Mouse (Mus musculus): ENCODE measurements around the gene Slc6a4. TPM values are rescaled to one million over a fixed set of nuclear protein-coding genes. Genes with fewer than 3 reads are reported as not detected.
A peak's percentile ranks its signal among the peaks of the same experiment; 100 is the strongest.
"Not testable (repeated sequence)": the region's sequence is repeated elsewhere in the genome, so short reads cannot be mapped to it uniquely, and the experiment has no call there.

The Slc6a4 gene
- polyA plus RNA-seq, 1 experiment from 2014 or later, result 14.0 TPM

GRCm38 (mm10) chr11:77041891-77042290 lies 43.5 kb downstream of the Slc6a4 start:
- 83% methylated on average over 4 of the region's 4 CpGs for WGBS
- Histone ChIP-seq H3K4me1 (ENCODE audit: control insufficient read depth, insufficient read depth, low read depth, low read length) (no peaks in the 10 kb centered on the region), H3K36me3 (ENCODE audit: control insufficient read depth, insufficient read depth, low read length) (peaks cover 14% of the 10 kb centered on the region), H3K4me2 (ENCODE audit: low read length) (no peak overlapping the region), H3K27me3 (replicated peaks; ENCODE audit: control insufficient read depth, insufficient read depth, low read length) (no peaks in the 10 kb centered on the region), H3K4me3 (ENCODE audit: low read length) (no peak overlapping the region), H3K27ac (ENCODE audit: low read depth, low read length) (no peak overlapping the region), H3K9ac (ENCODE audit: low read depth, low read length) (no peak overlapping the region), H3K9me3 (ENCODE audit: control insufficient read depth, low read length) (no peaks in the 10 kb centered on the region)
- ATAC-seq, result no peak

GRCm38 (mm10) chr11:77042816-77043215 lies 44.4 kb downstream of the Slc6a4 start:
- Histone ChIP-seq H3K27me3 (replicated peaks; ENCODE audit: control insufficient read depth, insufficient read depth, low read length) (no peaks in the 10 kb centered on the region), H3K4me3 (ENCODE audit: low read length) (no peak overlapping the region), H3K36me3 (ENCODE audit: control insufficient read depth, insufficient read depth, low read length) (peaks cover 14% of the 10 kb centered on the region), H3K9me3 (ENCODE audit: control insufficient read depth, low read length) (no peaks in the 10 kb centered on the region), H3K9ac (ENCODE audit: low read depth, low read length) (no peak overlapping the region), H3K27ac (ENCODE audit: low read depth, low read length) (no peak overlapping the region), H3K4me1 (ENCODE audit: control insufficient read depth, insufficient read depth, low read depth, low read length) (no peaks in the 10 kb centered on the region), H3K4me2 (ENCODE audit: low read length) (no peak overlapping the region)
- no peak for ATAC-seq
- WGBS, result 64% methylated on average over 2 of the region's 2 CpGs

- 43% methylated on average over 5 of the region's 5 CpGs for WGBS
- Histone ChIP-seq H3K27ac (ENCODE audit: low read depth, low read length) (no peak overlapping the region), H3K9ac (ENCODE audit: low read depth, low read length) (no peak overlapping the region), H3K4me3 (ENCODE audit: low read length) (no peak overlapping the region), H3K9me3 (ENCODE audit: control insufficient read depth, low read length) (no peaks in the 10 kb centered on the region), H3K4me1 (ENCODE audit: control insufficient read depth, insufficient read depth, low read depth, low read length) (no peaks in the 10 kb centered on the region), H3K36me3 (ENCODE audit: control insufficient read depth, insufficient read depth, low read length) (no peaks in the 10 kb centered on the region), H3K27me3 (replicated peaks; ENCODE audit: control insufficient read depth, insufficient read depth, low read length) (no peaks in the 10 kb centered on the region), H3K4me2 (ENCODE audit: low read length) (no peak overlapping the region)
- no peak for ATAC-seq
These were observed 63.5 kb downstream of the Slc6a4 start for GRCm38 (mm10) chr11:77061951-77062350.

- Histone ChIP-seq H3K36me3 (ENCODE audit: control insufficient read depth, insufficient read depth, low read length) (no peaks in the 10 kb centered on the region), H3K9ac (ENCODE audit: low read depth, low read length) (no peak overlapping the region), H3K4me3 (ENCODE audit: low read length) (no peak overlapping the region), H3K4me2 (ENCODE audit: low read length) (no peak overlapping the region), H3K9me3 (ENCODE audit: control insufficient read depth, low read length) (no peaks in the 10 kb centered on the region), H3K27me3 (replicated peaks; ENCODE audit: control insufficient read depth, insufficient read depth, low read length) (no peaks in the 10 kb centered on the region), H3K27ac (ENCODE audit: low read depth, low read length) (no peak overlapping the region), H3K4me1 (ENCODE audit: control insufficient read depth, insufficient read depth, low read depth, low read length) (no peaks in the 10 kb centered on the region)
- no peak for ATAC-seq
- WGBS, result 88% methylated on average over 2 of the region's 2 CpGs
These were observed 65.0 kb downstream of the Slc6a4 start for GRCm38 (mm10) chr11:77063406-77063805.

GRCm38 (mm10) chr11:77068825-77069224 lies 70.4 kb downstream of the Slc6a4 start:
- no peak for ATAC-seq
- Histone ChIP-seq H3K4me1 (ENCODE audit: control insufficient read depth, insufficient read depth, low read depth, low read length) (no peaks in the 10 kb centered on the region), H3K9me3 (ENCODE audit: control insufficient read depth, low read length) (no peaks in the 10 kb centered on the region), H3K27ac (ENCODE audit: low read depth, low read length) (no peak overlapping the region), H3K4me3 (ENCODE audit: low read length) (no peak overlapping the region), H3K27me3 (replicated peaks; ENCODE audit: control insufficient read depth, insufficient read depth, low read length) (no peaks in the 10 kb centered on the region), H3K9ac (ENCODE audit: low read depth, low read length) (no peak overlapping the region), H3K4me2 (ENCODE audit: low read length) (no peak overlapping the region), H3K36me3 (ENCODE audit: control insufficient read depth, insufficient read depth, low read length) (no peaks in the 10 kb centered on the region)
- WGBS, result 95% methylated on average over 4 of the region's 4 CpGs

GRCm38 (mm10) chr11:77070721-77071120 lies 72.3 kb downstream of the Slc6a4 start:
- Histone ChIP-seq H3K9me3 (ENCODE audit: control insufficient read depth, low read length) (no peaks in the 10 kb centered on the region), H3K4me2 (ENCODE audit: low read length) (no peak overlapping the region), H3K27ac (ENCODE audit: low read depth, low read length) (no peak overlapping the region), H3K4me3 (ENCODE audit: low read length) (no peak overlapping the region), H3K36me3 (ENCODE audit: control insufficient read depth, insufficient read depth, low read length) (peaks cover 1% of the 10 kb centered on the region; the same call in 1 of the 2 replicates), H3K27me3 (replicated peaks; ENCODE audit: control insufficient read depth, insufficient read depth, low read length) (no peaks in the 10 kb centered on the region), H3K4me1 (ENCODE audit: control insufficient read depth, insufficient read depth, low read depth, low read length) (no peaks in the 10 kb centered on the region), H3K9ac (ENCODE audit: low read depth, low read length) (no peak overlapping the region)
- ATAC-seq, result no peak
- WGBS, result 77% methylated on average over 4 of the region's 4 CpGs

- not testable (repeated sequence) for H3K4me1 ChIP-seq (ENCODE audit: control insufficient read depth, insufficient read depth, low read depth, low read length); H3K27ac ChIP-seq (ENCODE audit: low read depth, low read length); H3K27me3 ChIP-seq (replicated peaks; ENCODE audit: control insufficient read depth, insufficient read depth, low read length); H3K9me3 ChIP-seq (ENCODE audit: control insufficient read depth, low read length); ATAC-seq; H3K36me3 ChIP-seq (ENCODE audit: control insufficient read depth, insufficient read depth, low read length)
- Histone ChIP-seq H3K4me3 (ENCODE audit: low read length) (peak overlapping the region; percentile 62), H3K4me2 (ENCODE audit: low read length) (peak overlapping the region; percentile 88), H3K9ac (ENCODE audit: low read depth, low read length) (peak overlapping the region; percentile 73)
- WGBS, result 54% methylated on average over 4 of the region's 4 CpGs
These were observed 78.9 kb downstream of the Slc6a4 start for GRCm38 (mm10) chr11:77077331-77077730.

GRCm38 (mm10) chr11:77077792-77078191 lies 79.4 kb downstream of the Slc6a4 start:
- H3K4me2 ChIP-seq (ENCODE audit: low read length), result peak overlapping the region; percentile 88
- peak overlapping the region; percentile 73 for H3K9ac ChIP-seq (ENCODE audit: low read depth, low read length)
- peak overlapping the region; percentile 62 for H3K4me3 ChIP-seq (ENCODE audit: low read length)
- peaks cover 3% of the 10 kb centered on the region; the same call in 1 of the 2 replicates for H3K4me1 ChIP-seq (ENCODE audit: control insufficient read depth, insufficient read depth, low read depth, low read length)
- H3K27me3 ChIP-seq (replicated peaks; ENCODE audit: control insufficient read depth, insufficient read depth, low read length), result peaks cover 3% of the 10 kb centered on the region; the same call in 1 of the 2 replicates
- peak overlapping the region; percentile 91 for H3K27ac ChIP-seq (ENCODE audit: low read depth, low read length)
- WGBS, result 6% methylated on average over 16 of the region's 16 CpGs
- 0 out of 2 replicates have a peak, but pooled peaks have one; percentile 5 for ATAC-seq
- peaks cover 3% of the 10 kb centered on the region; the same call in 1 of the 2 replicates for H3K36me3 ChIP-seq (ENCODE audit: control insufficient read depth, insufficient read depth, low read length)
- H3K9me3 ChIP-seq (ENCODE audit: control insufficient read depth, low read length), result no peaks in the 10 kb centered on the region

- H3K9me3 ChIP-seq (ENCODE audit: control insufficient read depth, low read length), result no peaks in the 10 kb centered on the region
- WGBS, result 4% methylated on average over 48 of the region's 48 CpGs
- H3K4me3 ChIP-seq (ENCODE audit: low read length), result peak within 1 kb of the TSS; percentile 62
- H3K27me3 ChIP-seq (replicated peaks; ENCODE audit: control insufficient read depth, insufficient read depth, low read length), result peaks cover 3% of the 10 kb centered on the region; the same call in 1 of the 2 replicates
- H3K36me3 ChIP-seq (ENCODE audit: control insufficient read depth, insufficient read depth, low read length), result peaks cover 3% of the 10 kb centered on the region; the same call in 1 of the 2 replicates
- H3K9ac ChIP-seq (ENCODE audit: low read depth, low read length), result peak within 1 kb of the TSS; percentile 73
- H3K27ac ChIP-seq (ENCODE audit: low read depth, low read length), result peak within 1 kb of the TSS; percentile 91
- peak; percentile 100 for ATAC-seq
- peak within 1 kb of the TSS; percentile 88 for H3K4me2 ChIP-seq (ENCODE audit: low read length)
- H3K4me1 ChIP-seq (ENCODE audit: control insufficient read depth, insufficient read depth, low read depth, low read length), result peaks cover 3% of the 10 kb centered on the region; the same call in 1 of the 2 replicates
These were observed 80.1 kb downstream of the Slc6a4 start, which contains the start of gene Nsrp1 for GRCm38 (mm10) chr11:77078273-77079134. TSS of gene Nsrp1 (minus strand) at chr11:77078435.

Measured in hindbrain, embryonic 16.5 days (tissue).